Mouse (Mus musculus): ENCODE measurements around the gene Gm45618. TPM values are rescaled to one million over a fixed set of nuclear protein-coding genes. Genes with fewer than 3 reads are reported as not detected.

Gene Gm45618
- polyA plus RNA-seq (2017; shearing (Covaris generic)), result not detected

DNA sequence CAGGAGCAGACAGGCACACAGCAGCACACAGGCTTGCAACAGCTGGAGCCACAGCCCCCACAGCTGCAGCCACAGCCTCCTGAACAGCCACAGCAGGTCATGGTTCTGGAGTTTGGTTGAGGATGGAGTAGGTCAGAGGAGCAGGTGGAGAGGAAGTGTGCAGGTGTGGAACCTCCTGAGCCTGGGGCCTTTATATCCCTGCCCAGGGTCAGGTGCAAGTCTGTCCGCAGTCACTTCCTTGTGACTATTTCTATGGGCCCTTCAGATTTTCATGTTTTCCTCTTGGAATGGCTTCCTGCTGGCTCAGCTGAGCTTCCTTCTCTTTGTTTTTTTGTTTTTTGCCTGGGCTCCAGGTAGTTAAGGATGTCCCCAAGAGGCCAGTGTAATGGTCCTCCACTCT lies at the start of gene Gm45618:
Gm45618 (minus strand) TSS at position 101 of the 400 bp plus-strand sequence.

GRCm38 (mm10) chr7:142165639-142166038 lies 45.1 kb upstream of the Gm45618 start, which contains the start of gene Gm4553:
Gene Gm4553 (minus strand): TSS chr7:142165739.

DNA sequence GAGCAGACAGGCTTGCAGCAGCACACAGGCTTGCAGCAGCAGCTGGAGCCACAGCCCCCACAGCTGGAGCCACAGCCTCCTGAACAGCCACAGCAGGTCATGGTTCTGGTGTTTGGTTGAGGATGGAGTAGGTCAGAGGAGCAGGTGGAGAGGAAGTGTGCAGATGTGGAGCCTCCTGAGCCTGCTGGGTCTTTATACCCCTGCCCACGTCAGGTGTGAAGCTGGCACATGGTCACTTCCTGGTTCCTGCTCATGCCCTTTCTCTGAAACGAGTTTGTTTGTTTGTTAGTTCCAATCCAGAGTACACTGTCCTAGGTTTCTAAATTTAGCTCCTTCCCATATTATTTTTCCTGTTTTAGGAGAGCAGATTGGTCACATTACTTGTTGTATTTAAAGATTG lies 36.5 kb upstream of the Gm45618 start, which contains the start of gene Gm29735:
Gm29735 (minus strand) TSS at position 101 of the 400 bp plus-strand sequence.

GRCm38 (mm10) chr7:142144507-142144906 lies 24.0 kb upstream of the Gm45618 start, which contains the start of gene Gm45337:
Gene Gm45337 (minus strand): TSS chr7:142144607.

DNA sequence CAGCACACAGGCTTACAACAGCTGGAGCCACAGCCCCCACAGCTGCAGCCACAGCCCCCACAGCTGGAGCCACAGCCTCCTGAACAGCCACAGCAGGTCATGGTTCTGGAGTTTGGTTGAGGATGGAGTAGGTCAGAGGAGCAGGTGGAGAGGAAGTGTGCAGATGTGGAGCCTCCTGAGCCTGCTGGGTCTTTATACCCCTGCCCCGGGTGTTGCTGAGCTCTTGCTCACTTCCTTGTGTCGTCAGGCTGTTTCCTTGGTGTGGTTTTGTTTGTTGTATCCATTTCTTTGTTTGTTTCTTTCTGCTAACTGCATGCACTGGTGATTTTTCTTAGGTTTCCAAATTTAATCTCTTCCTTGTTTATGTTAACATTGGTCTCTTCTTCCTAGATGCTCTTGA lies 15.4 kb upstream of the Gm45618 start, which contains the start of gene Gm39115:
Gm39115 (minus strand) TSS at position 101 of the 400 bp plus-strand sequence.

DNA sequence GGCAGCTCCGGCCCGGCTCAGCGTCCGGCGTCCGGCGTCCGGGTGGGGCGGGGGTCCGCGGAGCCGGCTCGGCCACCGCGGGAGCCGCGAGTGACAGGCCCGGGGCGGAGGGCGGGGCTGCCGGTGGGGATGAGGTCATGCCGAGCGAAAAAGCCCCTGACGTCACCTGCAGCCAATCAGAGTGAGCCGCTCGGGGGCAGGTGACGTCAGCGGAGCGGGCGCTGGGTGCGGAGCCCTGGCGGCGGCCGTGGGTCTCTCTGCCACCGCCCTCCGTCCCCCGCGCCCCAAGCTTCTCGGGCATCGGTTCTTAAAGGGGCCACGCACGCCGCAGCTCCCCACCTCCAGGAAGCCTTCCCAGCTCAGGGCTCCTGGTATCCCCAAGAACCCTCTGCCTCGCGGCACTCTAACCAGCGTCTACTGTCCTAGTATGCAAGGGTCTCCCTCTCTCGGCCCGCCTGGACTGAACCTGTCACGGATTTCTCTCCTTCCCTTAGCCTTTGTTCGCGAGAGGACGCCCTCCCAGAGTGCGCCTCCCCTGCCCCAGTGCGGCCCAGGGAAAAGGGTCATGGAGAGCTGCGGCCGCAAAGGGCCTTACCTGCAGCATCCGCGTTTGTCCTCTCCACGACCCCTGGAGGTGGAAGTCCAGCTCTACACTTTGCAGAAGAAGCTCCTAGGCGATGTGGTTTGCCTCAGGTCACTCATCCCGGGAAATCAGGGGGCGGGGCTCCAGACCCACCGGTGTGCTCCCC lies 25.2 kb downstream of the Gm45618 start, which contains the start of gene Dusp8:
Dusp8 (minus strand) TSS at position 661 of the 749 bp plus-strand sequence.

Other genes with a start within 250 kb of the Gm45618 start
- 43.6 TPM for gene Tollip, start 202.2 kb downstream of the Gm45618 start, polyA plus RNA-seq (2017; shearing (Covaris generic))
- gene Brsk2, start 171.0 kb downstream of the Gm45618 start, polyA plus RNA-seq (2017; shearing (Covaris generic)), result 0.50 TPM
- 76.0 TPM for gene Mob2, start 59.7 kb downstream of the Gm45618 start, polyA plus RNA-seq (2017; shearing (Covaris generic))
- not detected for gene Dusp8, start 24.9 kb downstream of the Gm45618 start, polyA plus RNA-seq (2017; shearing (Covaris generic))
- gene Gm39115, start 15.3 kb upstream of the Gm45618 start, polyA plus RNA-seq (2017; shearing (Covaris generic)), result not detected
- gene Gm45337, start 23.9 kb upstream of the Gm45618 start, polyA plus RNA-seq (2017; shearing (Covaris generic)), result not detected
- not detected for gene Gm29735, start 36.4 kb upstream of the Gm45618 start, polyA plus RNA-seq (2017; shearing (Covaris generic))
- gene Gm4553, start 45.0 kb upstream of the Gm45618 start, polyA plus RNA-seq (2017; shearing (Covaris generic)), result not detected
- not detected for gene Krtap5-2, start 55.3 kb upstream of the Gm45618 start, polyA plus RNA-seq (2017; shearing (Covaris generic))
- not detected for gene Gm10153, start 69.7 kb upstream of the Gm45618 start, polyA plus RNA-seq (2017; shearing (Covaris generic))
- not detected for gene Krtap5-3, start 80.6 kb upstream of the Gm45618 start, polyA plus RNA-seq (2017; shearing (Covaris generic))
- gene Gm7579, start 91.1 kb upstream of the Gm45618 start, polyA plus RNA-seq (2017; shearing (Covaris generic)), result not detected
- not detected for gene Krtap5-5, start 109.2 kb upstream of the Gm45618 start, polyA plus RNA-seq (2017; shearing (Covaris generic))
- not detected for gene Gm40460, start 120.3 kb upstream of the Gm45618 start, polyA plus RNA-seq (2017; shearing (Covaris generic))
- gene Gm2431, start 137.6 kb upstream of the Gm45618 start, polyA plus RNA-seq (2017; shearing (Covaris generic)), result not detected
- gene Gm4559, start 153.6 kb upstream of the Gm45618 start, polyA plus RNA-seq (2017; shearing (Covaris generic)), result not detected
- gene Krtap5-1, start 176.4 kb upstream of the Gm45618 start, polyA plus RNA-seq (2017; shearing (Covaris generic)), result not detected
- not detected for gene Krtap5-4, start 182.8 kb upstream of the Gm45618 start, polyA plus RNA-seq (2017; shearing (Covaris generic))